Mouse (Mus musculus): Measurements from ENCODE around the gene Gpr142.

GRCm38 (mm10) chr11:114791891-114792411 is 6.8 kb upstream of the Gpr142 start:
- TF ChIP-seq POLR2A (IDR thresholded peaks at IDR 0.05; ENCODE audit: low read depth, low read length) (no peak), CTCF (IDR thresholded peaks at IDR 0.05; ENCODE audit: extremely low read depth, insufficient read length, insufficient replicate concordance, low read depth, low read length) (no peak)
